Mouse (Mus musculus): Measurements from ENCODE around the gene Hnrnpk.

Gene Hnrnpk

GRCm38 (mm10) chr13:58358629-58359303 is 44.4 kb downstream of the Hnrnpk start, which contains the start of gene Kif27:
Kif27 (minus strand) TSS chr13:58359122.
- in situ Hi-C loops (cut with MboI; ENCODE audit: low pct_unique_long_range_greater_than_20kb in 1 of 2, low sequenced_read_pairs in 2 of 2, unreplicated experiment in 1 of 2) = loop anchor here in 1 of 2 experiments (10.0 kb wide), 1 partner anchor 194 kb away; no protein-coding TSS in a partner anchor

DNA sequence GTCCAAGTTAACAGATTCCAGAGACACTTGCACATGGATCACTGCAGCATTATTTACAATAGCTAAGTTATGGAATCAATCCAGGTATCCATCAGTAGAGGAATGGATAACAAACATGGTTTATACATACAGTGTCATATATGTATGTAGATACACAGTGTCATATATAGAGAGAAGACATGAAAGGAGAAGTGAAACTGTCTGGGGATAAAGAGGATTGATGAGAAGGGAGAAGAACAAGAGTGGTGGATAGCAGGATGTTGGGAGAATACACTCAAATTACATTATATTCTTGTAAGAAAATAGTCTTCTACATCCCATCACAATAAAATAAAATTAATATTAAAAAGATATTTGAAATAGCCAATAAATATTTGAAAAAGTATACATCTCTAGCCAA is 50.1 kb downstream of the Hnrnpk start:
- in situ Hi-C loops (cut with MboI; ENCODE audit: low pct_unique_long_range_greater_than_20kb in 1 of 2, low sequenced_read_pairs in 2 of 2, unreplicated experiment in 1 of 2) = loop anchor here in 1 of 2 experiments (10.0 kb wide), 1 partner anchor 188 kb away; no protein-coding TSS in a partner anchor

DNA sequence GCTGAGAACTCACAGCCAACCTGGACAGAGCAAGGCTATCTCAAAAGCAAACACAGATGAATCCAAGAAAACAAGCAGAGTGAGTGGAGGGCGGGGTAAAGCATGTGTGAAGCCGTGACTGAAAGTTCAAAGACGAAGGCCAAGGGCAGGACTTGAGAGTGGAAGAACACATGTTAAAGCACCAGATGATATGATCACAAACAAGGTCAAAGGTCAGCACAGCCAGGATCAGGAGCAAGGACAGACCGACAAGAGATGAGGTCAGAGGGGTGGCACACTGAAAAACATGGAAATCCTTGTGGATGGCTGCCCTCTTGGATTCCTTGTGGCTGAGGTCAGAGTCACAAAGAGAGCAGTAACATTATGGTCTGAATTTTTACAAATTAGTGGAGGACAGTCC is 52.5 kb downstream of the Hnrnpk start:
- in situ Hi-C loops (cut with MboI; ENCODE audit: low pct_unique_long_range_greater_than_20kb in 1 of 2, low sequenced_read_pairs in 2 of 2, unreplicated experiment in 1 of 2) = loop anchor here in 1 of 2 experiments (10.0 kb wide), 1 partner anchor 186 kb away; no protein-coding TSS in a partner anchor

DNA sequence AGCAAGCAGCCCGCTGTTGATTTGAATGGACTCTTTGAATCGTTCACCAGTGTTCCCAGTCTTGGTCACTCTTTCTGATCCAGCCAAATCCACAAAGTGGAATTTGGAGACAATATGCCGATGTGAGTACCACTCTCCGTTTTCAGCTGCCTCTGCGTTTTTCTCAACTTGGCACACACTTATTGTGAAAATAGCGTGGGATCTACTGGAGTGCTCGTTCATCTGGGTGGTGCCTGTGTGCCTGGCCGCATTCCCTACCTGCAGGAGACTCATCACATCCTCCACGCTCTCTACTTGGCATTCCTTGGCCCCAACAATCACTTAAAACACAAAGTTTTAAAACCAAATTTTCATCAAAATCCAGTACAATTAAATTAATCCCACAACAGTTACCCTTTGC is 58.6 kb downstream of the Hnrnpk start:
- in situ Hi-C loops (cut with MboI; ENCODE audit: low pct_unique_long_range_greater_than_20kb in 1 of 2, low sequenced_read_pairs in 2 of 2, unreplicated experiment in 1 of 2) = no loop called here

Data from mouse embryonic stem cell (cell line).